Comparison of ENCODE assay signal across 8 mouse cellular contexts in the genomic region with DNA sequence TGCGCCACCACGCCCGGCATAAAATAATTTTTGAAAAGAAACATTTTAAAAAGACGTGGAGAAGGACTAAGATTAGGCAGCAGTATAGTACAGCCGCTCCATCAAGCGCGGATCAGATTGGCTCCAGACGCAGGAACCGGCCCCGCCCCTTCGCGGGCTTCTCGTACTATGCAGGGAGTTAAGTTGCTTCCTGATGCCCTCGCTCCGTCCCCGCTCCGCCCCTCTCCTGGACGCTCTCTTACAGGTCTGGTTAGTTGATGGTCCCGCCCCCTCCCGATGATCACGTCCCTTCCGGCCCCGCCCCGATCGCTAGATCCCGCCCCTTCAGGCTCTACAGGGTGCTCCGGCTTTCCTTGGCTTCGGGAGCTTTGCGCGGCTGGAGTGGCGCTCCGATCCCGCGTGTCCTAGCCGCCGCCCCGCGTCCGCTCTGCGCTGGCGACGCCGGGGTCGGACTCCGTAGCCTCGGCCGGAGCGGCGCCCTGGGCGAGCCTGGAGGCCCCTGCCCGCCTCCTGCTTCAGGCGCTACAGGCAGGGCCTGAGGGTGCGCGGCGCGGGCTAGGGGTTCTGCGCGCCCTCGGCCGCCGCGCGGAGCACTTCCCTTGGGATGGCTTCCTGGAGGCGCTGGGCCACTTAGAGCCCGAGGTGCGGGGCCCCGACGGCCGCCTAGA. TPM values are rescaled to one million over a fixed set of nuclear protein-coding genes. Genes with fewer than 3 reads are reported as not detected.
DNase-seq lines count a peak whose midpoint lies in the region; ATAC-seq and TF ChIP-seq lines count a peak whose summit lies in the region.

A gene (plus strand): TSS at position 308 of the 668 bp plus-strand sequence.

- in situ Hi-C loops in CH12.LX (cut with MboI; ENCODE audit: low pct_ligation_motif_present, low pct_unique_long_range_greater_than_20kb, low sequenced_read_pairs), result loop anchor here (25.0 kb wide), 1 partner anchor 226 kb away; a partner anchor contains a TSS

- WGBS in forebrain, embryonic 11.5 days, result under 1% methylated on average over 67 of the region's 69 CpGs
- WGBS in heart, embryonic 16.5 days, result under 1% methylated on average over 69 of the region's 69 CpGs
- under 1% methylated on average over 69 of the region's 69 CpGs for WGBS in liver, embryonic 15.5 days (ENCODE audit: insufficient replicate concordance)
- under 1% methylated on average over 68 of the region's 69 CpGs for WGBS in neural tube, embryonic 12.5 days

- peak; percentile 85 for TF ChIP-seq POLR2A in CH12.LX (IDR thresholded peaks at IDR 0.05; ENCODE audit: low read depth, low read length)

- ATAC-seq in forebrain, embryonic 11.5 days (replicated peaks; ENCODE audit: low FRiP score), result peak; percentile 98
- peak; percentile 98 for ATAC-seq in heart, embryonic 16.5 days (replicated peaks; ENCODE audit: extremely low read depth, insufficient read depth, low FRiP score)
- ATAC-seq in liver, embryonic 15.5 days (ENCODE audit: insufficient read depth), result peak; percentile 97
- ATAC-seq in neural tube, embryonic 12.5 days (ENCODE audit: low FRiP score, low read depth), result peak; percentile 98

- H3K79me2 ChIP-seq in CH12.LX (replicated peaks; ENCODE audit: control insufficient read depth, extremely low read depth, insufficient read depth, poor library complexity, severe bottlenecking), result 0 out of 2 replicates have a peak, but pooled peaks cover 2% of the 10 kb centered on the region

- no peaks in the 10 kb centered on the region for H3K9me3 ChIP-seq in CH12.LX (replicated peaks; ENCODE audit: low read length)
- H3K9me3 ChIP-seq in forebrain, embryonic 11.5 days (ENCODE audit: control insufficient read depth, low read length), result no peaks in the 10 kb centered on the region
- H3K9me3 ChIP-seq in heart, embryonic 16.5 days (replicated peaks; ENCODE audit: control insufficient read depth, low read length), result no peaks in the 10 kb centered on the region
- no peaks in the 10 kb centered on the region for H3K9me3 ChIP-seq in liver, embryonic 15.5 days (replicated peaks)
- no peaks in the 10 kb centered on the region for H3K9me3 ChIP-seq in neural tube, embryonic 12.5 days

- TF ChIP-seq EP300 in CH12.LX (IDR thresholded peaks at IDR 0.05; ENCODE audit: low read length), result no peak

- H3K4me1 ChIP-seq in CH12.LX (ENCODE audit: control insufficient read depth in 1 of 2, insufficient read depth in 2 of 2), result peaks cover 4 to 49% of the 10 kb centered on the region in 2 experiments; a peak in 3 of 4 replicates
- H3K4me1 ChIP-seq in forebrain, embryonic 11.5 days (replicated peaks; ENCODE audit: control insufficient read depth, insufficient read depth, low read length), result peaks cover 9% of the 10 kb centered on the region
- H3K4me1 ChIP-seq in heart, embryonic 16.5 days (ENCODE audit: control insufficient read depth, insufficient read depth, low read length), result peaks cover 10% of the 10 kb centered on the region
- peaks cover 61% of the 10 kb centered on the region for H3K4me1 ChIP-seq in liver, embryonic 15.5 days (replicated peaks)
- H3K4me1 ChIP-seq in neural tube, embryonic 12.5 days, result peaks cover 14% of the 10 kb centered on the region

- H3K36me3 ChIP-seq in CH12.LX (replicated peaks in 1 of 2; ENCODE audit: control insufficient read depth in 1 of 2, insufficient read depth in 1 of 2, low read length in 1 of 2), result peaks cover 31 to 34% of the 10 kb centered on the region in 2 experiments
- H3K36me3 ChIP-seq in forebrain, embryonic 11.5 days (ENCODE audit: control insufficient read depth, insufficient read depth, low read length), result peaks cover 3% of the 10 kb centered on the region; the same call in 1 of the 2 replicates
- H3K36me3 ChIP-seq in heart, embryonic 16.5 days (ENCODE audit: control insufficient read depth, insufficient read depth), result peaks cover 19% of the 10 kb centered on the region
- peaks cover 24% of the 10 kb centered on the region for H3K36me3 ChIP-seq in liver, embryonic 15.5 days (replicated peaks)
- H3K36me3 ChIP-seq in neural tube, embryonic 12.5 days, result peaks cover 25% of the 10 kb centered on the region

- TF ChIP-seq RAD21 in CH12.LX (IDR thresholded peaks at IDR 0.05; ENCODE audit: low read depth, low read length), result no peak

- peak within 1 kb of the TSS; percentile 81 for H3K27ac ChIP-seq in CH12.LX (ENCODE audit: insufficient read depth, low read depth)
- H3K27ac ChIP-seq in forebrain, embryonic 11.5 days (ENCODE audit: low read depth, low read length), result peak within 1 kb of the TSS; percentile 55
- peak within 1 kb of the TSS; percentile 94 for H3K27ac ChIP-seq in heart, embryonic 16.5 days (ENCODE audit: low read length)
- peak within 1 kb of the TSS; percentile 87 for H3K27ac ChIP-seq in liver, embryonic 15.5 days (replicated peaks)
- H3K27ac ChIP-seq in neural tube, embryonic 12.5 days, result peak within 1 kb of the TSS; percentile 79; the same call in 1 of the 2 replicates

- no peaks in the 10 kb centered on the region for H3K27me3 ChIP-seq in CH12.LX (replicated peaks)
- H3K27me3 ChIP-seq in forebrain, embryonic 11.5 days (ENCODE audit: control insufficient read depth, insufficient read depth, low read length), result no peaks in the 10 kb centered on the region
- no peaks in the 10 kb centered on the region for H3K27me3 ChIP-seq in heart, embryonic 16.5 days (ENCODE audit: control insufficient read depth, insufficient read depth, low read length)
- H3K27me3 ChIP-seq in liver, embryonic 15.5 days, result no peaks in the 10 kb centered on the region
- no peaks in the 10 kb centered on the region for H3K27me3 ChIP-seq in neural tube, embryonic 12.5 days (replicated peaks)

- H3K4me3 ChIP-seq in CH12.LX (replicated peaks in 1 of 3; ENCODE audit: low read depth in 2 of 3, low read length in 2 of 3, poor library complexity in 1 of 3), result peak within 1 kb of the TSS; percentile 56 to 100 (median 85)
- H3K4me3 ChIP-seq in forebrain, embryonic 11.5 days (ENCODE audit: low read depth, low read length), result peak within 1 kb of the TSS; percentile 58
- peak within 1 kb of the TSS; percentile 93 for H3K4me3 ChIP-seq in heart, embryonic 16.5 days (ENCODE audit: low read length)
- peak within 1 kb of the TSS; percentile 87 for H3K4me3 ChIP-seq in liver, embryonic 15.5 days (replicated peaks)
- H3K4me3 ChIP-seq in neural tube, embryonic 12.5 days, result peak within 1 kb of the TSS; percentile 83

- dilution Hi-C loops in CH12.LX (cut with MboI; ENCODE audit: extremely low pct_ligation_motif_present, extremely low pct_unique_long_range_greater_than_20kb, low sequenced_read_pairs), result no loop called here

- peak within 1 kb of the TSS; percentile 88 for H3K4me2 ChIP-seq in CH12.LX (ENCODE audit: insufficient read depth, low read depth, poor library complexity, severe bottlenecking)
- H3K4me2 ChIP-seq in forebrain, embryonic 11.5 days (ENCODE audit: low read depth, low read length, severe bottlenecking), result peak within 1 kb of the TSS; percentile 84
- H3K4me2 ChIP-seq in heart, embryonic 16.5 days (ENCODE audit: low read depth, low read length), result peak within 1 kb of the TSS; percentile 92
- peak within 1 kb of the TSS; percentile 99 for H3K4me2 ChIP-seq in liver, embryonic 15.5 days
- H3K4me2 ChIP-seq in neural tube, embryonic 12.5 days (replicated peaks), result peak within 1 kb of the TSS; percentile 93

- DNase-seq in CH12.LX (ENCODE audit: extremely low read depth), result peak; percentile 100
- DNase-seq in c-Kit-positive CD71-positive TER-119-negative erythroid progenitor cells, embryonic 14.5 days (ENCODE audit: low read depth), result peak; percentile 100
- DNase-seq in forebrain, embryonic 11.5 days (ENCODE audit: low spot score), result peak; percentile 100
- DNase-seq in kidney, postnatal 36 days, result peak; percentile 99
- DNase-seq in telencephalon, adult 2 months (ENCODE audit: low read depth, low spot score), result peak; percentile 99

- TF ChIP-seq CTCF in CH12.LX (conservative IDR thresholded peaks at IDR 0.05 in 1 of 2, IDR thresholded peaks at IDR 0.05 in 1 of 2; ENCODE audit: low read depth in 2 of 2, low read length in 2 of 2), result no peak

- peak within 1 kb of the TSS; percentile 96 for H3K9ac ChIP-seq in CH12.LX (ENCODE audit: insufficient read depth, low read depth)
- peak within 1 kb of the TSS; percentile 84 for H3K9ac ChIP-seq in forebrain, embryonic 11.5 days (ENCODE audit: low read length)
- peak within 1 kb of the TSS; percentile 95 for H3K9ac ChIP-seq in heart, embryonic 16.5 days (ENCODE audit: low read length)
- peak within 1 kb of the TSS; percentile 91 for H3K9ac ChIP-seq in liver, embryonic 15.5 days
- H3K9ac ChIP-seq in neural tube, embryonic 12.5 days, result peak within 1 kb of the TSS; percentile 87

TF ChIP-seq in CH12.LX, 34 proteins besides CTCF, POLR2A, EP300 and RAD21 (continues in another document):
- TF ChIP-seq ELF1 (IDR thresholded peaks at IDR 0.05; ENCODE audit: low read depth, low read length) (peak; percentile 74), HCFC1 (IDR thresholded peaks at IDR 0.05; ENCODE audit: low read depth, low read length) (peak; percentile 70), TCF12 (IDR thresholded peaks at IDR 0.05; ENCODE audit: low read depth, low read length) (0 out of 2 replicates have a peak, but pooled peaks have one; percentile 24), TBP (conservative IDR thresholded peaks at IDR 0.05; ENCODE audit: low read depth, low read length) (peak; percentile 80), NRF1 (IDR thresholded peaks at IDR 0.05; ENCODE audit: low read depth, low read length) (peak; percentile 7; the same call in 1 of the 2 replicates), ZC3H11A (IDR thresholded peaks at IDR 0.05; ENCODE audit: low read depth, low read length) (no peak), ZMIZ1 (IDR thresholded peaks at IDR 0.05; ENCODE audit: low read depth, low read length) (peak; percentile 75; the same call in 1 of the 2 replicates), USF2 (conservative IDR thresholded peaks at IDR 0.05; ENCODE audit: low read depth, low read length) (no peak), SIN3A (IDR thresholded peaks at IDR 0.05; ENCODE audit: low read length) (peak; percentile 48), MYC (IDR thresholded peaks at IDR 0.05; ENCODE audit: low read depth, low read length) (no peak), IRF4 (IDR thresholded peaks at IDR 0.05; ENCODE audit: low read depth, low read length) (peak; percentile 18; the same call in 1 of the 2 replicates), UBTF (IDR thresholded peaks at IDR 0.05; ENCODE audit: low read depth, low read length) (no peak), E2F4 (IDR thresholded peaks at IDR 0.05; ENCODE audit: insufficient replicate concordance, low read depth, low read length) (peak; percentile 65; the same call in 1 of the 2 replicates)

RNA-seq across cellular contexts. Expression of the gene that starts here (rescaled TPM):
- total RNA-seq in CH12.LX (2012; rRNA removed) (26.9 and 29.6 TPM in 2 replicates), CH12.LX (2014; rRNA removed) (11.4 and 17.4 TPM in 2 replicates)
- 35.8 and 37.9 TPM in 2 replicates for polyA plus RNA-seq in CH12.LX (2012; ENCODE audit: insufficient read length, low read depth)
- 28.0 and 32.3 TPM in 2 replicates for polyA plus RNA-seq in forebrain, embryonic 11.5 days (2014; fragmentation: Nextera tagmentation; extraction: Ambion mirVana)
- polyA plus RNA-seq in heart, embryonic 16.5 days (2015; fragmentation: Nextera tagmentation; extraction: Ambion mirVana), result 17.6 and 21.1 TPM in 2 replicates
- 9.4 and 11.0 TPM in 2 replicates for polyA plus RNA-seq in liver, embryonic 15.5 days (2015; fragmentation: Nextera tagmentation; extraction: Ambion mirVana)
- 31.0 and 31.2 TPM in 2 replicates for polyA plus RNA-seq in neural tube, embryonic 12.5 days (2016; fragmentation: Nextera tagmentation; extraction: Ambion mirVana)

Comparison
In these comparisons a context has a peak if more than half of its experiments do, and no peak if none do; other contexts are left out.
1. Peak in every context shown above with its lines: DNase-seq, ATAC-seq, H3K4me3 ChIP-seq and H3K27ac ChIP-seq.